Mouse (Mus musculus): Measurements from ENCODE around the gene Syt2.

- TF ChIP-seq CTCF (IDR thresholded peaks at IDR 0.05; ENCODE audit: extremely low read depth, insufficient read depth, low read length) (no peak), POLR2A (IDR thresholded peaks at IDR 0.05; ENCODE audit: extremely low read depth, insufficient read depth, low read length) (no peak)
These were observed 446 bp downstream of the Syt2 start for GRCm38 (mm10) chr1:134646963-134647282.

All from cortical plate, adult 2 months (tissue).